Mouse (Mus musculus): ENCODE results near the gene Adamtsl4.

DNA sequence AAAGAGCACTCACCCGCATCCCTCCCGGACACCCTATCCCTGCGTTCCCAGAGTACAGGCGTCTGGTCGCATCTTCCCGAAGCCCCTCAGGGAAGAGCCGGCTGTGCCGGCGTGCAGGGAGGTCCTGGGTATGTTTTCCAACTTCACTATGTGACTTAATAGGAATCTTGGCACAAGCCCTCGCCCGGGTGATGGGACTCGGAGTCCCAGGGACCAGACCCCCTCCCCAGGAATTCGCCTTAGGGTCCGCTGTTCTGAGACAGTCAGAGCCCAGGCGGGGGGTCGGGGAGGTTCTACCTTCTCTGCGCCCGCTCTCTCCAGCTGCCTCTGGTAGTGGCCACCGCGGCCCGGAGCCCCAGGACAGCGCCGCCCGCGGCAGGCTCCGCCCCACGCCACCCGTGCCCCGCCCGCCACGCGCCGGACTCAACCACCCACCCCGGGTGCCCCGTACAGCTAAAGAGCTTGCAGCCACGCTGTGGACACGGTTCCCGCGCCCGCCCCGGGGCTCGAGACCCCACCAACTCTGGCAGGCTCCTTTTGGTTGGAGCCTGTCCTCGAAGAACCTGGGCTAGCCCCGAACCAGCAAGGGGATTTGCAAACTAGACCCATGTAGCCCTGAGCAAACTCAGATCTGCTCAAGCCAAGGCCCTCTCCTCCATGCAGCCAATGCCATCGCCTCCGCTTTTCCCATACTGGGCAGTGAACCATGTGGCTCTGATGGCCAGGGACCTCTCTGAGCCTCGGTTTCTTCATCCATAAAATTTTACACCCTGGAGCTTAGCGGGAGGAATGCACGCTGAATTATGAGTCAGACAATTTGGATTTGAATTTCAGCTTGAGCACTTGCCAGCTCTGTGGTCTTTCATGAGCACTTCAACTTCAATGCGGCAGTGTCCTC is at the start of gene Adamtsl4:
- no peak for TF ChIP-seq CTCF (IDR thresholded peaks at IDR 0.05; ENCODE audit: extremely low read depth, insufficient read depth, insufficient read length, insufficient replicate concordance)
- TF ChIP-seq POLR2A (IDR thresholded peaks at IDR 0.05; ENCODE audit: low read depth, low read length), result no peak

All from spleen, adult 2 months (tissue).